ENCODE assay signal across 16 mouse cellular contexts in the genomic region with DNA sequence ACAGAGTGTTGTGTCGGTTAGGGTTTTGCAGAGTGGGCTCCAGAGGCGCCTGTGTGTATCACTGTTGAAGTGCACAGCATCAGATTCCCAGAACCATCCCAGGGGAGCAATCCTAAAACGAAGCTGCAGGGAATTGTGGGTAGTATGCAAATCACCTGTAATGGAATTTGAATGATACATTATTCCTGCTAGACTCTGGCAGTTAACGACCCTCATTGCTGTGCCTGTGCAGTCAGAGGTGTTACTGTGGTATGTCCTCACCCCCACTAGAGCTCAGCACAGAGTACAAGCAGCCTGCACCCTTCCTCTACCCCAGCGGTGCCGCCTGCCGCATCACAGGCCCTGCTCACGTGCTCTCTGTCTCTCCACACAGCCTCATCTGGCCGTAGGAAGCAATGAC. TPM values are rescaled to one million over a fixed set of nuclear protein-coding genes. Genes with fewer than 3 reads are reported as not detected.
DNase-seq lines count a peak whose midpoint lies in the region; ATAC-seq and TF ChIP-seq lines count a peak whose summit lies in the region.
"Had no signal": no experiment of that assay in that cellular context is flagged by ENCODE, and none has a peak within 500 bp of the region (broad histone marks: within the 10 kb centered on the region; RNA-seq: fewer than 3 reads in every experiment).

No protein-coding gene starts in this region.

- peaks cover 67% of the 10 kb centered on the region for H3K36me3 ChIP-seq in E14TG2a.4 (ENCODE audit: insufficient read depth, low read length)
- peaks cover 25% of the 10 kb centered on the region; the same call in 1 of the 2 replicates for H3K36me3 ChIP-seq in ES-E14 (ENCODE audit: control insufficient read depth, insufficient read depth, low read length, poor library complexity, severe bottlenecking)
- no peaks in the 10 kb centered on the region for H3K36me3 ChIP-seq in forebrain, embryonic 16.5 days (ENCODE audit: control insufficient read depth, insufficient read depth)
- H3K36me3 ChIP-seq in midbrain, embryonic 13.5 days = peaks cover 50% of the 10 kb centered on the region

- TF ChIP-seq CTCF in E14TG2a.4 (conservative IDR thresholded peaks at IDR 0.05; ENCODE audit: low read length) = no peak

- H3K9ac ChIP-seq in ES-E14 (ENCODE audit: insufficient read depth, low read depth, low read length, poor library complexity, severe bottlenecking) = peak overlapping the region; percentile 27; the same call in 1 of the 2 replicates
- no peak overlapping the region for H3K9ac ChIP-seq in forebrain, embryonic 16.5 days (replicated peaks; ENCODE audit: low read depth, low read length)
- no peak overlapping the region for H3K9ac ChIP-seq in midbrain, embryonic 13.5 days (replicated peaks)
- H3K9ac ChIP-seq: liver, embryonic 12.5 days had no signal

- H3K4me3 ChIP-seq in E14TG2a.4 (replicated peaks; ENCODE audit: low read length) (peak overlapping the region; percentile 39), ES-E14 (ENCODE audit: insufficient read depth in 1 of 2, low read depth in 1 of 2, low read length in 2 of 2, poor library complexity in 1 of 2, severe bottlenecking in 1 of 2) (peak overlapping the region; percentile 2 to 15; a peak in 2 of 4 replicates)
- no peak overlapping the region for H3K4me3 ChIP-seq in forebrain, embryonic 16.5 days (replicated peaks; ENCODE audit: low read length)
- no peak overlapping the region for H3K4me3 ChIP-seq in midbrain, embryonic 13.5 days (replicated peaks)
- H3K4me3 ChIP-seq: embryonic facial prominence, embryonic 10.5 days; liver, embryonic 12.5 days had no signal

- no peak for DNase-seq in ES-E14 (ENCODE audit: low read depth, low spot score)
- no peak for DNase-seq in kidney, postnatal 36 days
- DNase-seq in yolk sac, embryonic 10.5 days (ENCODE audit: low spot score) = no peak
- DNase-seq in right cerebral cortex, adult 2 months (ENCODE audit: low spot score in 2 of 2) = no peak
- DNase-seq: adrenal gland, postnatal 10 days; cerebellum, postnatal 14 days; left cerebral cortex, postnatal 4 days; thymus, postnatal 14 days had no signal

- H3K4me2 ChIP-seq in forebrain, embryonic 16.5 days (ENCODE audit: low read length) = no peak overlapping the region
- H3K4me2 ChIP-seq in midbrain, embryonic 13.5 days (replicated peaks) = no peak overlapping the region
- H3K4me2 ChIP-seq: liver, embryonic 12.5 days had no signal

- H3K27me3 ChIP-seq in E14TG2a.4 (ENCODE audit: insufficient read depth, low read length) = no peaks in the 10 kb centered on the region
- H3K27me3 ChIP-seq in forebrain, embryonic 16.5 days (replicated peaks; ENCODE audit: control insufficient read depth, insufficient read depth, low read length) = no peaks in the 10 kb centered on the region
- no peaks in the 10 kb centered on the region for H3K27me3 ChIP-seq in midbrain, embryonic 13.5 days
- H3K27me3 ChIP-seq: liver, embryonic 12.5 days had no signal

- 65% methylated on average over 9 of the region's 9 CpGs for WGBS in forebrain, embryonic 16.5 days
- WGBS in midbrain, embryonic 13.5 days = 78% methylated on average over 9 of the region's 9 CpGs

- ATAC-seq in forebrain, embryonic 16.5 days = peak; percentile 63; the same call in 1 of the 2 replicates
- ATAC-seq in midbrain, embryonic 13.5 days = peak; percentile 61
- ATAC-seq in erythroblast, adult 5-6 weeks (replicated peaks; ENCODE audit: low FRiP score, poor library complexity, severe bottlenecking) = no peak
- ATAC-seq: CD4-positive, CD25-positive, alpha-beta regulatory T cell, adult 4 months; inflammation-experienced regulatory T-cells, adult 6 months; liver, embryonic 12.5 days had no signal

- H3K4me1 ChIP-seq in E14TG2a.4 (replicated peaks; ENCODE audit: low read depth, low read length) (peaks cover 70% of the 10 kb centered on the region), ES-E14 (ENCODE audit: control insufficient read depth in 2 of 2, insufficient read depth in 2 of 2, low read length in 2 of 2, poor library complexity in 1 of 2) (peaks cover 6 to 18% of the 10 kb centered on the region in 2 experiments; a peak in 3 of 4 replicates)
- peaks cover 17% of the 10 kb centered on the region for H3K4me1 ChIP-seq in forebrain, embryonic 16.5 days (replicated peaks; ENCODE audit: control insufficient read depth, insufficient read depth, low read length)
- peaks cover 10% of the 10 kb centered on the region; the same call in 1 of the 2 replicates for H3K4me1 ChIP-seq in midbrain, embryonic 13.5 days (replicated peaks)
- H3K4me1 ChIP-seq: embryonic facial prominence, embryonic 10.5 days had no signal

- H3K9me3 ChIP-seq in E14TG2a.4 (ENCODE audit: low read length) (no peaks in the 10 kb centered on the region), ES-E14 (ENCODE audit: control insufficient read depth, insufficient read depth, low read depth, low read length) (no peaks in the 10 kb centered on the region)
- no peaks in the 10 kb centered on the region for H3K9me3 ChIP-seq in forebrain, embryonic 16.5 days (ENCODE audit: control insufficient read depth, low read length)
- H3K9me3 ChIP-seq in midbrain, embryonic 13.5 days = no peaks in the 10 kb centered on the region
- H3K9me3 ChIP-seq: embryonic facial prominence, embryonic 10.5 days; liver, embryonic 12.5 days had no signal

- H3K27ac ChIP-seq in ES-E14 (ENCODE audit: insufficient read depth, low read depth, low read length, poor library complexity, severe bottlenecking) = peak overlapping the region; percentile 41; the same call in 1 of the 2 replicates
- no peak overlapping the region for H3K27ac ChIP-seq in forebrain, embryonic 16.5 days (ENCODE audit: low read length)
- peak overlapping the region; percentile 65 for H3K27ac ChIP-seq in midbrain, embryonic 13.5 days
- H3K27ac ChIP-seq: embryonic facial prominence, embryonic 10.5 days; liver, embryonic 12.5 days had no signal

- in situ Hi-C loops in ES-E14 (cut with MboI; ENCODE audit: low sequenced_read_pairs in 2 of 2, unreplicated experiment in 2 of 2) = no loop called here

TF ChIP-seq in ES-E14, 5 proteins besides CTCF, POLR2A, EP300 and RAD21:
- TF ChIP-seq CHD2 (IDR thresholded peaks at IDR 0.05; ENCODE audit: low read depth, low read length) (no peak), ZC3H11A (IDR thresholded peaks at IDR 0.05; ENCODE audit: borderline replicate concordance, low read depth, low read length) (no peak), MAFK (IDR thresholded peaks at IDR 0.05; ENCODE audit: insufficient read depth, low read depth, low read length) (no peak), ZNF384 (IDR thresholded peaks at IDR 0.05; ENCODE audit: low read depth, low read length) (no peak), HCFC1 (IDR thresholded peaks at IDR 0.05; ENCODE audit: borderline replicate concordance, insufficient read depth, low read length) (no peak)

RNA-seq across cellular contexts. Expression of a gene that starts 16.2 kb away (rescaled TPM):
- total RNA-seq in ES-E14 (2012; rRNA removed) = 48.1 and 58.1 TPM in 2 replicates
- polyA plus RNA-seq in forebrain, embryonic 16.5 days (2015; fragmentation: Nextera tagmentation; extraction: Ambion mirVana) = 83.4 and 96.5 TPM in 2 replicates
- 107 and 112 TPM in 2 replicates for polyA plus RNA-seq in midbrain, embryonic 13.5 days (2015; fragmentation: Nextera tagmentation; extraction: Ambion mirVana)
- total RNA-seq in erythroblast, adult 5-6 weeks (2015; ENCODE audit: low replicate concordance) = 5.9 and 7.7 TPM in 2 replicates
- total RNA-seq in erythroblast, adult 5-6 weeks (2017; ENCODE audit: low replicate concordance) = 3.5 and 6.7 TPM in 2 replicates

RNA-seq across cellular contexts. Expression of a gene that starts 45.5 kb away (rescaled TPM):
- 21.8 and 23.3 TPM in 2 replicates for total RNA-seq in ES-E14 (2012; rRNA removed)
- 36.5 and 38.7 TPM in 2 replicates for polyA plus RNA-seq in forebrain, embryonic 16.5 days (2015; fragmentation: Nextera tagmentation; extraction: Ambion mirVana)
- 9.2 and 10.0 TPM in 2 replicates for polyA plus RNA-seq in midbrain, embryonic 13.5 days (2015; fragmentation: Nextera tagmentation; extraction: Ambion mirVana)
- 0.42 and 3.5 TPM in 2 replicates for total RNA-seq in erythroblast, adult 5-6 weeks (2015; ENCODE audit: low replicate concordance)
- 1.6 and 2.5 TPM in 2 replicates for total RNA-seq in erythroblast, adult 5-6 weeks (2017; ENCODE audit: low replicate concordance)

Comparison
In these comparisons a context has a peak if more than half of its experiments do, and no peak if none do; other contexts are left out.
1. H3K4me3 ChIP-seq: peak in E14TG2a.4 (single experiment) and ES-E14 (2 of 2); none in forebrain, embryonic 16.5 days (single experiment) and midbrain, embryonic 13.5 days (single experiment).